34 mouse cellular contexts compared by ENCODE assay signal in the genomic region with DNA sequence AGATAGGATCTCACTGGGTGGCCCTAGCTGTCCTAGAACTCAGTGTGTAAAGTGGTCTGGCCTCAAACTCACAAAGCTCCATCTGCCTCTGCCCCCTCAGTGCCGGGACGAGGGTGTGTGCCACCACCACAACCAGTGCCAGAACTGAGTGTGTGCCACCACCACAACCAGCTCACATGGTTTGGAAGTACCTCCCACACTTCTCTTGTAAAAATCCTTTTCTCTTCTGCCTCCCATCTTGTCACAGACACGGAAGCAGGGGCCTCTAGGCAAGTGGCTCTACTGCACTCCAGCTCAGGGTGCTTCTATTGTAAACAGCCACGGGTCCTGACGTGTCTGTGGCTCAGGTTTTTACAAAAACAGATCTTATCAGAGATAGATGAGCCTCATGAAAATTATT. TPM values are rescaled to one million over a fixed set of nuclear protein-coding genes. Genes with fewer than 3 reads are reported as not detected.
"Had no signal": no experiment of that assay in that cellular context is flagged by ENCODE, and none has a peak within 500 bp of the region (broad histone marks: within the 10 kb centered on the region; RNA-seq: fewer than 3 reads in every experiment).

No protein-coding gene starts in this region.

- ATAC-seq: hindbrain, embryonic 16.5 days; hindbrain, postnatal 0 days; inflammation-experienced regulatory T-cells, adult 6 months; intestine, embryonic 15.5 days; intestine, embryonic 16.5 days; intestine, postnatal 0 days had no signal

- H3K36me3 ChIP-seq: heart, embryonic 10.5 days; heart, embryonic 13.5 days; heart, embryonic 15.5 days; hindbrain, embryonic 10.5 days; hindbrain, embryonic 12.5 days; hindbrain, embryonic 13.5 days; hindbrain, embryonic 15.5 days; intestine, embryonic 15.5 days; kidney, embryonic 15.5 days had no signal

- DNase-seq: heart, postnatal 10 days; heart, postnatal 14 days; heart, postnatal 36 days; heart, postnatal 4 days; kidney, adult 11 months; kidney, adult 18-20 months; kidney, adult 2 months; kidney, adult 8-10 months; kidney, adult 9 months; kidney, postnatal 10 days; kidney, postnatal 14 days; kidney, postnatal 25 days; kidney, postnatal 36 days; kidney, postnatal 4 days; layer of hippocampus, adult 9-11 months; layer of hippocampus, postnatal 36 days had no signal

- H3K27me3 ChIP-seq: heart, embryonic 13.5 days; heart, embryonic 15.5 days; hindbrain, embryonic 12.5 days; hindbrain, embryonic 13.5 days; hindbrain, embryonic 15.5 days; intestine, embryonic 15.5 days had no signal

- H3K4me2 ChIP-seq: heart, embryonic 11.5 days; heart, embryonic 13.5 days; heart, embryonic 15.5 days; hindbrain, embryonic 12.5 days; hindbrain, embryonic 13.5 days; hindbrain, embryonic 14.5 days; hindbrain, embryonic 15.5 days; intestine, embryonic 15.5 days; kidney, embryonic 15.5 days had no signal

- H3K9me3 ChIP-seq: heart, embryonic 10.5 days; heart, embryonic 13.5 days; heart, embryonic 15.5 days; hindbrain, embryonic 10.5 days; hindbrain, embryonic 12.5 days; hindbrain, embryonic 13.5 days; hindbrain, embryonic 15.5 days; intestine, embryonic 15.5 days; kidney, embryonic 15.5 days had no signal

- H3K4me3 ChIP-seq: heart, embryonic 10.5 days; heart, embryonic 13.5 days; heart, embryonic 15.5 days; hindbrain, embryonic 10.5 days; hindbrain, embryonic 12.5 days; hindbrain, embryonic 13.5 days; hindbrain, embryonic 15.5 days; intestine, embryonic 15.5 days; kidney, embryonic 15.5 days; layer of hippocampus, adult 2 months had no signal

- H3K9ac ChIP-seq: heart, embryonic 13.5 days; heart, embryonic 15.5 days; hindbrain, embryonic 12.5 days; hindbrain, embryonic 13.5 days; hindbrain, embryonic 14.5 days; hindbrain, embryonic 15.5 days; intestine, embryonic 15.5 days; kidney, embryonic 15.5 days had no signal

- H3K27ac ChIP-seq: heart, embryonic 10.5 days; heart, embryonic 13.5 days; heart, embryonic 15.5 days; hindbrain, embryonic 10.5 days; hindbrain, embryonic 12.5 days; hindbrain, embryonic 13.5 days; hindbrain, embryonic 14.5 days; hindbrain, embryonic 15.5 days; hindbrain, postnatal 0 days; intestine, embryonic 15.5 days; kidney, embryonic 15.5 days; kidney, postnatal 0 days; layer of hippocampus, adult 2 months had no signal

- H3K4me1 ChIP-seq: hindbrain, embryonic 10.5 days; hindbrain, embryonic 12.5 days; hindbrain, embryonic 13.5 days; hindbrain, embryonic 15.5 days; intestine, embryonic 15.5 days; kidney, embryonic 15.5 days had no signal

RNA-seq across cellular contexts. Expression of a gene that starts 13.7 kb away (rescaled TPM):
- polyA plus RNA-seq: inflammation-experienced regulatory T-cells, adult 6 months had no signal
